Mouse (Mus musculus) midbrain, embryonic 11.5 days (tissue): ENCODE data around the gene Col13a1. TPM values are rescaled to one million over a fixed set of nuclear protein-coding genes. Genes with fewer than 3 reads are reported as not detected.

Experiments used
- ATAC-seq: fragments of 200-750 bp; cut with Nextera tagmentation; 2 replicates; pipeline ENCODE4 v1.8.0; 2017; ENCODE audit warnings: moderate TSS enrichment, moderate library complexity; ENCODE audit not compliant: low FRiP score
- DNase-seq: peaks from one replicate; pipeline ENCODE4 v3.0.0; 2015; ENCODE audit warnings: low spot score; ENCODE audit errors: missing footprints
- H3K27ac ChIP-seq: fragments of 300-500 bp; sonication (generic); 2 replicates; pipeline ENCODE4 v1.5.1; 2014; ENCODE audit warnings: low read depth, low read length
- H3K27me3 ChIP-seq: fragments of 300-500 bp; sonication (generic); 2 replicates; pipeline ENCODE4 v1.6.1; 2014; ENCODE audit warnings: mild to moderate bottlenecking, low read length, moderate library complexity, mixed read lengths; ENCODE audit not compliant: control insufficient read depth, insufficient read depth
- H3K36me3 ChIP-seq: fragments of 300-500 bp; sonication (generic); 2 replicates; pipeline ENCODE4 v1.6.1; 2014; ENCODE audit warnings: mild to moderate bottlenecking, low read length, moderate library complexity, mixed read lengths; ENCODE audit not compliant: control insufficient read depth, insufficient read depth
- H3K4me1 ChIP-seq: fragments of 300-500 bp; sonication (generic); 2 replicates; pipeline ENCODE4 v1.6.1; 2014; ENCODE audit warnings: low read length; ENCODE audit not compliant: control insufficient read depth, insufficient read depth
- H3K4me2 ChIP-seq: fragments of 300-500 bp; sonication (generic); 2 replicates; pipeline ENCODE4 v1.6.1; 2014; ENCODE audit warnings: mild to moderate bottlenecking, moderate library complexity
- H3K4me3 ChIP-seq: fragments of 300-500 bp; sonication (generic); 2 replicates; pipeline ENCODE4 v1.5.1; 2014; ENCODE audit warnings: low read depth, low read length
- H3K9ac ChIP-seq: fragments of 300-500 bp; sonication (generic); 2 replicates; pipeline ENCODE4 v1.6.1; 2014; ENCODE audit warnings: low read length
- H3K9me3 ChIP-seq: fragments of 300-500 bp; sonication (generic); 2 replicates; pipeline ENCODE4 v1.6.1; 2016; ENCODE audit warnings: low read length; ENCODE audit not compliant: control insufficient read depth
- WGBS: fragments of 180-500 bp; shearing (Covaris S2); extraction: QIAGEN DNeasy Blood & Tissue Kit; methylation state at CpG from one replicate; pipeline ENCODE4 v1.1.7; 2014; 5-methylcytosine and 5-hydroxymethylcytosine counted together
- polyA plus RNA-seq: library from polyadenylated mRNA; unstranded; fragments of >200 nt; fragmentation: Nextera tagmentation; extraction: Ambion mirVana; gene quantifications from 2 replicates; pipeline ENCODE4 v1.2.1, GENCODE M21; 2014

Col13a1 gene
- polyA plus RNA-seq, 1 experiment from 2014 or later: 2.1 TPM

DNA sequence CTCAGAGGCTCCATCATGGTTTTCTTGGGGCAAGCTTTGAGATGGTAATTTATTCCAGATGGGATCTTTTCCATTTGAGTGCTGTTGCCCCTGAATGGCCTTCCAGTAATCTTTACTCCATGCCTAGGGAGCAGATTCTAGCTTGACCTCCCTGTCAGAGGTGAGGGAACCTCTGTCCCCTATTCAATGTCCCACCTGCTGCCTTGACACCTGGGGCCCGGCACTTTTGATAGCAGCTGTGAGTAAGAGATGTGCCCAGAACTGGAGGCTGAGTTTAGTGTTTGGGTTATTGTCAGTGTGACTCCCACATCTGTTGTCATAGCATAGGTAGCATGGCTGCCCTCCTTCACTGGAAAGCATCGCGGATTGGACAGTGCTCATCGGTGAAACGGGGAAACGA lies 147.2 kb downstream of the Col13a1 start:
- no peaks in the 10 kb centered on the region for H3K36me3 ChIP-seq
- H3K4me3 ChIP-seq: no peak overlapping the region
- no peak for DNase-seq
- no peaks in the 10 kb centered on the region for H3K27me3 ChIP-seq
- no peak overlapping the region for H3K27ac ChIP-seq
- no peak overlapping the region for H3K4me2 ChIP-seq
- no peak overlapping the region for H3K9ac ChIP-seq
- H3K9me3 ChIP-seq: no peaks in the 10 kb centered on the region
- WGBS: 87% methylated on average over 6 of the region's 6 CpGs
- H3K4me1 ChIP-seq: peaks cover 11% of the 10 kb centered on the region
- no peak for ATAC-seq

DNA sequence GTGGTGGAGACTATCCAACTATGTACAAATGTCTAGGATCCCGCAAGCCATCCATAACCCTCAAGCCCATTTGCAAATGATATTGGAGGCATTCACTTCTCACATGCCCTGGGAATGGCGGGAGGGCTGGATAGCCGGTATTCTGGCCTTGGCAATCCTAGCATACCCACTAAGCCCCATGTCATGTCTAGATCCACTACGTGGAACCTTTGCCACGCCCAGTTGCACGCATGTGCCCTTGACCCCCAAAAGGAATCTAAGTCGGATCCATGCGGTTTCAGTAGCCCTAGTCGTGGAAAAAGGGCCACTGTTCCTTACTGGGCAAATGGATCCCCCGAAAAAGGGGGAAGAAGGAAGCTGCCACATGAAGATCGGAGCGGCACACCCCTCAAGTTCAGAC lies 147.7 kb downstream of the Col13a1 start:
- H3K9me3 ChIP-seq: no peaks in the 10 kb centered on the region
- ATAC-seq (no peak), DNase-seq (no peak)
- no peaks in the 10 kb centered on the region for H3K36me3 ChIP-seq
- H3K27me3 ChIP-seq: no peaks in the 10 kb centered on the region
- H3K9ac ChIP-seq: no peak overlapping the region
- no peak overlapping the region for H3K4me3 ChIP-seq
- H3K27ac ChIP-seq: no peak overlapping the region
- whole genome bisulfite sequencing: 75% methylated on average over 12 of the region's 12 CpGs
- peaks cover 14% of the 10 kb centered on the region for H3K4me1 ChIP-seq
- H3K4me2 ChIP-seq: no peak overlapping the region

DNA sequence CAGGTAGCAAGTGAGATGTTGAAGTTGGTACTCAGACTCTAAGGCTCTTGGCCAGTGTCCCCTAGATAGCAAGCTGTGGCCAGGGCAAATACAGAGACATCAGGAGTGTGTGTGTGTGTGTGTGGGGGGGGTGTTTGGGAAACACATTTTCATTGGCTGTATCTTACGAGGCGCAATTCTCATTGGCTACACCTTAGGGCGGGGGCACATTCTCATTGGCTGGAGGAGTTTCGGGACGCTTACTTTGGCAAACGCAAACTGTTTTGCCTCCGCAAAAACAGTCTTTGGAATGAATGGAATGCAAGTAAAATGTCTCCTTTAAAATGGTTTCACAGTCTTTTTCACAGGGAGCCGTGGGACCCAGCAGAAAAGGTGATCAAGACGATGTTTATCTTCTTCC lies 148.1 kb downstream of the Col13a1 start:
- ATAC-seq: no peak
- no peak overlapping the region for H3K9ac ChIP-seq
- 56% methylated on average over 9 of the region's 9 CpGs for WGBS
- no peaks in the 10 kb centered on the region for H3K27me3 ChIP-seq
- DNase-seq: no peak
- H3K36me3 ChIP-seq: no peaks in the 10 kb centered on the region
- H3K4me1 ChIP-seq: peaks cover 14% of the 10 kb centered on the region
- H3K9me3 ChIP-seq: no peaks in the 10 kb centered on the region
- no peak overlapping the region for H3K4me2 ChIP-seq
- H3K27ac ChIP-seq: no peak overlapping the region
- no peak overlapping the region for H3K4me3 ChIP-seq

DNA sequence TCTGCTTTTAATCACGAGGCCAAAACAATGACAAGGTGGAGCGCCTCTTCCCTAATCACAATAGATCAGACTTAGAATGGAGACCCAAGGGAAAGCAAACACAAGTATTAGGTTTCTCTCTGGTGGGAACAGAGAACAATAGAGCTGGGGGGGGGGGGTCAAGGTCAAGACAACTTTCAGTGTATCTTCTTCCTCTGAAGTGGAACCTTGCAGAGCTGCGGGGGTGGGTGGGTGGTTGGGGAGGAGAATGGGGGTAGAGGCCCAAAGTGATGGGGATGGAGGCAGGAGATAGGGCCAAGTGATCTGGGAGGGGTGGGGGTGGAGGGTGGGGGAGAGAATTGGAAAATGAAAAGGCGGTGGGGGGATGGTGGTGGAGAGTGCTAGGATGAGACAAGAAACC lies 149.9 kb downstream of the Col13a1 start:
- Histone ChIP-seq H3K9me3 (no peaks in the 10 kb centered on the region), H3K9ac (no peak overlapping the region), H3K27ac (no peak overlapping the region), H3K4me1 (peaks cover 14% of the 10 kb centered on the region), H3K4me3 (no peak overlapping the region), H3K4me2 (no peak overlapping the region), H3K27me3 (no peaks in the 10 kb centered on the region), H3K36me3 (no peaks in the 10 kb centered on the region)
- 44% methylated on average over 4 of the region's 4 CpGs for WGBS
- DNase-seq (no peak), ATAC-seq (no peak)

DNA sequence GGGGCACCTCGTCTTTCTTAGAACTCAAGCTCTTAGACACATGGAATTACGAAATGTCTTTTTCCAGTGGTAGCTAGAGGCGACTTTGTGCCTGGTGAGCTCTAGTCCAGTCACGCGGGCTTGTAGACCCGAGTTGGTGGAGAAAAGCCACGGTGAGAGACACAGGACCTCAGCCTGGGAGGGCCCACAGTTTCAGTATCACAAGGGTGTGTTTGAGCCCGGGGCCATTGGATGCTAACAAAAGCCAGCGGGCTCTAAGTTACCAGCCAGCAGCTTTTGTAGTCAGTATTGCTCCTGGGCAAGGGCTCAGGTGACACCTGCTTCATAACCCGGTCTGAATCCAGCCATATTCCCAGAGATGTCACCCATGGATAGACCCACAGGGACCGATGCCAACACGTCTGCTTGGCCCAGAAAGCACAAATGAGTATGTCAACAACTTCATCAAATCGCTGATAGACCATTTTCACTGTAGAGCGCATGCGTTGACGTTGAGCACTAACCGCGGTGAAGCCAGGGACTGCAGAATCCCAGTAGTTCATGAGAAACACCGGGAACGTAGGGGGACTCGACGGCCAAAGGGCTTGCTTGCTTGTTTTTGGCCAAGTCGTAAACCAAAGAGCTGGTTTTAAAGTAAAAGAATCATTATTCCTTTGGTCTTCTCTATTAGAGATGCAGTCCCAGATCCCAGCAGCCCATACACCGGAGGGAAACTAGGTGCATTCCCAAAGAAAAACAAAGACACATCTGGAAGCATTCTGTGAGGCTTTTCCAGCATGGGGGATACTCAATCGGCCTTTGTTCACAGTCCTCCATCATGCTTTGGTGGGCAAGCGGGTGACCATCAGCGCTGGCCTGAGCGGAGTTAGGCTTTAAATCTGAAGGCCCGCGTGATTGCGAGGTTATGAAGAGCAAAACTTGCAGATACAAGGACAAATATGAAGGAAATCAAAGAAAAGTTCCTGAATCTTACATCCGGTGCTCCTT lies 150.7 kb downstream of the Col13a1 start:
- ATAC-seq: no peak
- H3K27ac ChIP-seq: no peak overlapping the region
- H3K27me3 ChIP-seq: no peaks in the 10 kb centered on the region
- DNase-seq: no peak
- no peak overlapping the region for H3K4me3 ChIP-seq
- no peaks in the 10 kb centered on the region for H3K9me3 ChIP-seq
- no peak overlapping the region for H3K9ac ChIP-seq
- no peak overlapping the region for H3K4me2 ChIP-seq
- H3K4me1 ChIP-seq: peaks cover 14% of the 10 kb centered on the region
- H3K36me3 ChIP-seq: no peaks in the 10 kb centered on the region
- 86% methylated on average over 32 of the region's 32 CpGs for WGBS

DNA sequence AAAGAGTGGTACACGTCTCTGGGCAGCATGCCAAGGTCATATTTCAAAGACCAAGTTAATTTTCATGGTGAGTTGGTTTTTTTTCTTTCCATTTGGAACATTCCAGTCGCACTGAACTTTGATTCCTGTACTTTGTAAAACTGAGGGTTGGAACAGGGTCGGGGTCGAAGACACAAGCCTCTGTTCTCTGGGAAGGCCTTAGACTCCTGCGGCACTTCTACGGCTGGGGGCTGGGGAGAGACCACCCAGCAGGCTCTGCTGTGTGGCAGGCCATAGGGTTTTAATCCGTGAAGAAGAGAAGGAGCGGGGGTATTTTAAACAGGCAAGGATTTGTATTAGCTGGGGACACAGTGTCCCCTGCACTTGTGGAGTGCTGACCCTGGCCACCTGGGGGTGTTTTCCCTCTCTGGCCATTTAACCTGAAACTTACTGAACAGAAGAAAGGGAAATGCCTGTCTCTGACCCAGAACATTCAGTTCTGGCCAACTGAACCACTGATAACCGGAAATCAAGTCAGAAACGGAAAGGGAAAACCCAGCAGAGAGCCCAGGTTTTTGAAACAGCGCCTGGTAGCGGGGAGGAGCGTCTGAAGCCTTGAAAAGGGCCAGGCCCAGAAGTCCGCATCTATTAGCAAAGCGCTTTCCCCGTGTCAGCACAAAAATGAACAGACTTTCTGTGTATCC lies 152.0 kb downstream of the Col13a1 start:
- ATAC-seq (peak; percentile 52; the same call in 1 of the 2 replicates), DNase-seq (peak; percentile 91)
- H3K36me3 ChIP-seq: no peaks in the 10 kb centered on the region
- 0 out of 2 replicates have a peak overlapping the region, but pooled peaks have one; percentile 1 for H3K4me2 ChIP-seq
- WGBS: 13% methylated on average over 16 of the region's 16 CpGs
- peaks cover 14% of the 10 kb centered on the region for H3K4me1 ChIP-seq
- no peak overlapping the region for H3K27ac ChIP-seq
- no peaks in the 10 kb centered on the region for H3K9me3 ChIP-seq
- no peak overlapping the region for H3K4me3 ChIP-seq
- H3K27me3 ChIP-seq: no peaks in the 10 kb centered on the region
- no peak overlapping the region for H3K9ac ChIP-seq

DNA sequence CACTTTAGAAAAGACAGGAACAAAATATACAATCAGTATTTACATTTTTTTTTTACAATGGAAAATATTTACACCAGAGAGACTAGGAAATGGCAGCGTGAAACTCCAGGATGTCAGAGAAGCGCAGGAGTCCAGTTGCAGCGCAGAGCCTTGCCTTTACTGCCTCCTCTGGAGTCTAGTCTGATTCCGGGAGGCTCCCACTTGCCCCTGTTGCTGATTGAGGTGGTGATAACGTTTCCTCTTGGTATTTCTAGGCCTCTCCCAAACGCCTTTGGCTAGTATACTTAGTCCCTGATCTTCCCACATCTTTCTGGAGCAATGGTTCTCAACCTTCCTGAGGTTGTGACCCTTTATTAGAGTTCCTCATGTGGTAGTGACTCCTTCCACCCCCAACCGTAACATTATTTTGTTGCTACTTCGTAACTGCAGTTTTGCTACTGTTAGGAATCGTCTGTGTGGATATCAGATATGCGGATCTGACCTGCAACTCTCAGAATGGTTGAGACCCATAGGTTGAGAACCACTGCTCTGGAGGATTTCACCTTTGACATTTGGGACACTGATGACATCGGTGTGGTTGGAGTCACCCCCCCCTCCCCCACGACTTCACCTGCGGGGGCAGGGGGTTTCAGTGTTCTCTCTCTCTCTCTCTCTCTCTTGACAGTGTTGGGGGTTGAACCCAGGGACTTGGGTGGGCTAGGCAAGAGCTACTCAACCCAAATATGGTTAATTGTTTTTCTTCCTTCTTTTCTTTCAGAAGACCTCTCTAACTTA lies 152.7 kb downstream of the Col13a1 start:
- Histone ChIP-seq H3K9me3 (no peaks in the 10 kb centered on the region), H3K4me2 (no peak overlapping the region), H3K4me1 (peaks cover 14% of the 10 kb centered on the region), H3K27me3 (no peaks in the 10 kb centered on the region), H3K4me3 (no peak overlapping the region), H3K36me3 (no peaks in the 10 kb centered on the region), H3K27ac (no peak overlapping the region), H3K9ac (no peak overlapping the region)
- peak; percentile 84 for DNase-seq
- 72% methylated on average over 13 of the region's 13 CpGs for WGBS
- ATAC-seq: no peak

DNA sequence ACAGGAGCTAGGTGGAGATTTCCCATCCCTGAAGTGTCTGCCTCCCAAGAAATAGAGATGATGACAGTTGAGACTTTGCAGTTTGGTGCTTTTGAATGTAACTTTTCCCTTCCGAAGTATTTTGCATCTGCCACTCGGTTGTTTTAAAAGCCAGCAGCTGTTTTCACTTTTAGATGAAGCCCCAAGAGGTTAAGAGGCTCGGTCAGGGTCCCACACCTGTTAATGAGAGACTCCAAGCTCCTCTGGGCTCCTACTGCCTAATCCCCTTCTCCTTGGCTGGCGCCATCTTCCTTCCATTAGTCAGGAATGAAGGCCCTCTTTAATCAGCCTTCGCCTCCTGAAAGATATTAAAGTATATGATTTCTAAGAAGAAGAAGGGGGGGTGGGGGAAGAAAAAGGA lies 153.4 kb downstream of the Col13a1 start:
- DNase-seq (peak; percentile 33), ATAC-seq (no peak)
- Histone ChIP-seq H3K4me3 (no peak overlapping the region), H3K4me1 (peaks cover 14% of the 10 kb centered on the region), H3K27me3 (no peaks in the 10 kb centered on the region), H3K9me3 (no peaks in the 10 kb centered on the region), H3K36me3 (no peaks in the 10 kb centered on the region), H3K9ac (no peak overlapping the region), H3K4me2 (no peak overlapping the region), H3K27ac (no peak overlapping the region)
- 52% methylated on average over 5 of the region's 5 CpGs for WGBS
